Mouse (Mus musculus): ENCODE results near the gene Stk39.
A peak's percentile ranks its signal among the peaks of the same experiment; 100 is the strongest.

The Stk39 gene

DNA sequence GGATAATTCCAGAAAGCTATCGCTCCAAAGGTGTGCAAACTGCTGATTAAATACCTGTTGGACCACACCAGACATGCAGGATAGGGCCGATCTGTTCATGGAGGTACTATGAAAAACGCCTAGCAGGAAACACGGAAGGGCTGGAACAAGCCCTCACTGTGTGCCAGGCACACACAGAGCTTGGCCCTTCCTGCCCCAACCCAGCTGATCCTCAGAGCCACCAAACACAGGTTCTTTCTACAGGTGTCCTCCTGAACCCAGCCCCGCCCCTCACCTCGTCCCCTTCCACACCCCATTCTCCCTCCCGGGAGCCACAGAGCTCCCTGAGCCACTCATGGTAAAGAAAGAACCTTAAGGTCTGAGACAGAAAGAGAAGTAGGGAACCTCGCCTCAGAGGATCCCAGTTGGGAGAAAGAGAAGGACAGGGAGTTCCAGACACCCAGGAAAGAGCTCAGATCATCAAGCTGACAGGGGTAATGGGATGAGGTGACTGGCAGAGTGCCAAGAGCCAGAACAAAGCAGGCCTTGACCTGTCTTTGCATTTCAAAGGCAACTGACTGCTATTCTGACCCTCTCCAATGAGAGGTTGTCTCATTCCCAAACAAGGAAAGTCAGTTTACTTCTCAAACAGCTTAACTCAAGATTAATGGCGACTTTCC lies 86.3 kb downstream of the Stk39 start:
- DNase-seq (ENCODE audit: low read depth in 1 of 2, low spot score in 2 of 2) = no peak

DNA sequence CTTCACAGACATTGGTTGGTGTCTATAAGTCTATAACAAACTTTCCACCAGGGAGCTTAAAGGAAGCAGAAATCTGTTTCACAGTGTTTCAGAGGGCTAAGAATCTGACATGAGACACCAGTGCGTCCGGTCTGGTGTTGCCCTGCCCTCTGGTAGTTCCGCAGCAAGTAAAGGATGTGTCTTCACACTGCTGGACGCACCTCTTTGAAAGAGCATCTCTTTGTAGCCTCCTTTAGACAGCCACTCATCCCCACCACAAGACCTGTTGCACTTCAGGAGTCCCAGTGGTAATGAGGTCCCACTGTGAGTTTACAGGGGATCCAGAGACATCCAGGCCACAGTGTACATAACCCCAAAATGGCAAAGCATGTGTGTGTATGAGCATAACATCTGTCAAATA lies 88.1 kb downstream of the Stk39 start:
- no peak for DNase-seq (ENCODE audit: low read depth in 1 of 2, low spot score in 2 of 2)

DNA sequence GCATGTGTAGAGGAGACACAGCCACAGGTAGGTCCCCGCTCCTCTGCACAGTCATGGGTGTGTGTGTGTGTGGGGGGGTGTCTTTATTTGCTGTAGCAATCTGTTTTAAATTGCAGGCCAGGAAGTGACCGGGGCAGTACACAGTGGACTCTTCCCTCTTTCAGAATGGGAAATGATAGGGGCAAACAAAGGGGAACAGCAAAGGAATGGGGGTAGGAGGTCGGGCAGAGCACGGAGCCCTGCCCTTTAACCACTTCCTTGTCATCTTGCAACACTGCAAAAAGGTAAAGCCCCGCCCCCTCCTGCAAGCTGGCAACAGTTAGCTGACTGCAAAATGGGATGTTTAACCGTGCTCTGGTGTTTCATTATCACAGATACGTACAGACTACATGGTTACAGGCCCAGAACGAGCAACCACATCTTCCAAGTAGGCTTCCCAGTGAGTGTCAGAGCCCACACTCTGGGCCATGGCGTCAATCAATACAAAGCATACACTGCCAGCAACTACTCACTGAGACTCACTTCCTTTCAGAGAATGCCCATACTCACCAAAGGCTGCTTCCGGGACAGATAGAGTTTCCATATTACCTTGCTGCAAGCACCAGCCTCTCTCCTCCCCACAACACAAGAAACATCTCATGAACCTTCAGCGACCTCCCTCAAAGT lies 89.5 kb downstream of the Stk39 start:
- peak in 1 of 2 experiments; percentile 6 for DNase-seq (ENCODE audit: low read depth in 1 of 2, low spot score in 2 of 2)

DNA sequence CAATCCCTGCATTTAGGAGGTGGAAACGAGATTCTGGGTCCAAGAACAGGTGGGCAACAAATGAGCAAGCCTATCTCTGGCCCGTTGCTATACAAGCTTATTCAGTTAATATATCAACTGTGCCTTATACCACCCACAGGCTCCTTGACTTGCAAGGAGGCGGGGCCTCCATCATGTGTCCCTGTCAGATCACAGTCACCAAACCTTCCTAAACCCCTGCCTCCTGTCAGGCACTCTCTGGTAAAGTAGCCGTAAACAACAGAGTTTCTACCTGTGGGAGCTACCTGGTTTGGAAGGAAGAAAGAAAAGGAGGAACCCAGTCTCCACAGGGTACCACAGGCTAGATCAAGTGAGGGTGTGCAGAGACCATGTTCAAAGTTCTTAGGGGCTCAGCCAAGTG lies 90.2 kb downstream of the Stk39 start:
- DNase-seq (ENCODE audit: low read depth in 1 of 2, low spot score in 2 of 2) = no peak

DNA sequence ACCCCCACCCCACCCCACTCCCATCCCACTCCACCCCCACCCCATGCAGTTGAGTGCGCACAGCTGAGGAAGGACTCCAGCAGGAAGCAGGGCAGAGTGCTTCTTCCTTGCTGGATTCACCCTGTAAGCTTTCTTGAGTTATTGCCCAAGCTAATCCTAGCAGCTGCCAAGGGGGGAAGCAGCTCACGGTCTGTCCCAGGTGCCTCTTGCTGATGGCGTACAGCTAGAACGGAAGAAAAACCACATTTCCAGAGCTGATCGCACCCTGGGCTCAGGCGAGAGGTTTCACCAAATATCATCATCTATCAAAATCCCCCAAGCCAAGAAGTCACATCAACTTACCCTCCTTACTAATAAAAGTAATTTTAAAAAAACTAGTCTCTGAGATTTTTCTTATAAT lies 90.9 kb downstream of the Stk39 start:
- no peak for DNase-seq (ENCODE audit: low read depth in 1 of 2, low spot score in 2 of 2)

DNA sequence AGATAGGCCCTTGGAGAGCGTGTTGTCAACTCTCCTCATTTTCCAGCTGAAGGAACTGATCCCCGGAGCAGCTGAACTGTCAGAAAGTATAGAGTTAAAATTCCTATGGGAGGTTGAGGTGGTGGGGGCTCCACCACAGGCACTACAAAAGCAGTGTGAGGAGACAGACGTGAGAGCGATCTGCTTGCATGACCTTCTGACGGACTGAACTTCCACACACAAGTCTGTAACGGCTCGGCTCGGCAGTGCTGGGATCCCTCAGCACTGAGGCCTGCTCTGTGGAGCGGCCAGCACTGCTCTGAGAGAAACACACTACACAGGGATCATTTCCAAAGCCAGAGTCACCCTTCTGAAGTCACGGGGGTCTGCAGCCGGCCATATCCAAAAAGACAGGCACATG lies 92.4 kb downstream of the Stk39 start:
- DNase-seq (ENCODE audit: low read depth in 1 of 2, low spot score in 2 of 2) = no peak

DNA sequence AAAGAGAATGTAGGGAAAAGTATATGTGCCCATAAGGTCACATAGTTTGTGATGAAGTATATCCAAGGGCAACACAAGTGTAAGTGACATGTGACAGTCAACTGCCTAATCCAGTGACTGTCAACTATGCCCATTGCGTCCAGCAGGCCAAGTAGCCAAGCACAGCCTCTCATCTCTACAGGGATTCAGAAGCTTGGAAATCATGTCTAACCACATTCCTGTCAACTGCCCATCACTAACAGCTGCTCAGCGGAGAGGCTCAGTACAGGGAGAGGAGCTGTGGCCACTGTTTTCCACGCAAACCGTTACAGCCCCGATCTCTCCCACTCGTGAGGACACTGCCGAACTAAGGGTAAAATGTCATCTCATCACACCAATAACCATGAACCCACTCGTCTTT lies 93.7 kb downstream of the Stk39 start:
- no peak for DNase-seq (ENCODE audit: low read depth in 1 of 2, low spot score in 2 of 2)

DNA sequence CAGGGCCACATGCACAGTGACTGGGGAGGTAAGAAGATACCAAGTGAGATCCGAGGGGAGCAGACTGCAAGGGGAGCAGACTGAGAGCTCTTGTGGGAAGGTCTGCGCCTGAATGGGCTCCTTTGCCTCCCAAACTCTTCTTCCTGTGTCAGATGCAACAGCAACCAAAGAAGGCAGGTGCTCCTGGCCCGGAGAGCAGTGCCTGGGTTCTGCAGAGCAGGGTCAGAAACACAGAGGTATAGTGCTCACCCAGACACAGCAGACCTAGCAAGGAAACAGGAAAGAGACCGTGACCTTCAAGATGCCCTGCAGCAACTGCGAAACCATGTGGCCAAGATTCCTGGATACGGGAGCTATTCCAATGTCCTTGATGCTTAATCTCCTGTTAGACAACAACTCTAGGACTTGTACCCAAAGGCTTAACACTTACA lies 94.8 kb downstream of the Stk39 start:
- DNase-seq (ENCODE audit: low read depth in 1 of 2, low spot score in 2 of 2) = no peak

DNA sequence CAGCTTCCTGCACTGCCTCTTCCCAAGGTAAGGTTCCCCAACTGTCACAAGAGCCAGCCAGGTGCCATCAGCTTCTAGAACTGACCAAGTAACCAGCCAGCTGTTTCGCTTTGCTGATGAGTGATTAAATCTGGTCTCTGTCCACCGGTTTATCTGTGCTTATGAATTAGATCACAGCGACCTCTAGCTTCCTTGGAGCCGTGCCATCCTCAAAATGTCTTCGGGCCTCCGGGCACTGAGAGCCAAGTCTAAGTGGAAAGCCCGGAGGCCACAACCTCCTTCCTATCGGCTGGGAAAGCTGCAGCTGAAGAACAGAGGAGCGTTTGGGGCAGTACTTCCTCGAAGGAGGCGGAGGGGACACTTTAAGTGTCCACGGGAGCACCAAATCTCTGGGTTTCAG lies 95.4 kb downstream of the Stk39 start:
- no peak for DNase-seq (ENCODE audit: low read depth in 1 of 2, low spot score in 2 of 2)

DNA sequence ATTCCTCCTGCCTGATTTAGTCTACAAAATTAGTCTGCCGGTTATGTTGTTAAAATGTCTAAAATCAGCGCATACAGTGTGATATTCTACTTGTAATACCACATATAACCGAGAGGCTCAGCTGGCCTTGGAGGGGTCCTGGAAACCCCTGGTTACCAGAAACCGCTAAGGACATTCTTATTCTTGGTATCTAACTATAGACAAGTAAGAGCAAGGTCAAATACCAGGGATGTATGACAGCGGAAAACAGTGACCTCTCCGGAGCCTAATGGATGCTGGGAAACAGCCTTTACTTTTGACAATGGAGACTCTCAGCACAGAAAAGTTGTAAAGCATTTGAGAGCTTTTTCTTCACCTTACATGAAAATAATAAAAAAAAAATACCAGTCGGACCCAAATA lies 97.9 kb downstream of the Stk39 start:
- DNase-seq (ENCODE audit: low read depth in 1 of 2, low spot score in 2 of 2) = no peak

DNA sequence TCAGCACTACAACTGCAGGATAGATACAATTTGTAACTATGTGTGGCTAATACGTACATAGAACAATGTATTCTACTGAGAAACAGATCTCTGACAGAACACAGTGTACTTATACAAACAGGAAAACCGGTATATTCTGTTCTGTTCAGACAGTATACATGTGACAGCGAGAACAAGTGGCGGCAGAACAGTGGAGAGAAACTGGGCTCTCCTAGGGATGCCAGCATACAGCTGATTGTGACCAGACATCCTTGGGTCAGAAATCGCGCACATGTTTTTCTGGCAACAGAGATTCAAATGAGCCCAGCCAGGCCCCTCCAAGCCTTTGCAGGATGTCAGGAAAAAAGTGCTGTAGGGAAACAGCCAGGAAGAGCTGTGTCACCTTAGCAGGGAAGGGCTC lies 100.2 kb downstream of the Stk39 start:
- DNase-seq (ENCODE audit: low read depth in 1 of 2, low spot score in 2 of 2) = no peak

DNA sequence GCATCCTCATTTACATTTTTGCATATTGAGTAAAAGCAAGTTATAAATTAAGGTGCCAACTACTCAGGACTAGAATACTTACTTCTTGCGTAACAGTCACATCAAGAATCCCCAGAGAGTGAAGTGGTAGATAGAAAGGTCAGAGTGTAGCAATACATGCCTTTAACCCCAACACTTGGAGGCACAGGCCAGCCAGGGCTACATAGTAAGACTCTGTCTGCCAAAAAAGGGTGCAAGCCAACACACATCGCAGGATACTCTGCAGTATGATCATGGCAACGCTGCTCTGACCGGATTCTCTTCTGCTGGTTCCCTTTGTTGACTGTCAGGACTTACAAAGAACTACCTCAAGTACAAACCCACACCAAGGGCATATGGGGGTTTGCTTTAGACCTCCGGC lies 101.7 kb downstream of the Stk39 start:
- DNase-seq (ENCODE audit: low read depth in 1 of 2, low spot score in 2 of 2) = no peak

DNA sequence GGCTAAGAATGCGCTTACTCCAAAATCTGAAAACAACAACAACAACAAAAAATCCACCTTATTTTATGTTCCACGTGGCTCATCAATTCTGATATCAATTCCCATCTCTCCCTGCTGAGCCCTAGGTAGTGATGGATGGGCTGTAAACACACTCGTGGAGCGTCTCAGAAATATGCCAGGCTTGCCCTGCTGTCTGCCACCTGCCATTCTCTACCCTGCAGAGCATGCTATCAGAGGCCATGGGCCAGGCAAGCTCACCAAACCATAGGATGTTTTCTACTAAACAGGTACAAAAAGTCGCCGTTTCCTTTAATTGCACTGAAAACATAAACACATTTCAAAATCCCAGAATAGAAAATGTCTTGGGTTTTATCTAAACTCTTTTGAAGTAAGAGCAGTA lies 103.0 kb downstream of the Stk39 start:
- DNase-seq (ENCODE audit: low read depth in 1 of 2, low spot score in 2 of 2) = no peak

DNA sequence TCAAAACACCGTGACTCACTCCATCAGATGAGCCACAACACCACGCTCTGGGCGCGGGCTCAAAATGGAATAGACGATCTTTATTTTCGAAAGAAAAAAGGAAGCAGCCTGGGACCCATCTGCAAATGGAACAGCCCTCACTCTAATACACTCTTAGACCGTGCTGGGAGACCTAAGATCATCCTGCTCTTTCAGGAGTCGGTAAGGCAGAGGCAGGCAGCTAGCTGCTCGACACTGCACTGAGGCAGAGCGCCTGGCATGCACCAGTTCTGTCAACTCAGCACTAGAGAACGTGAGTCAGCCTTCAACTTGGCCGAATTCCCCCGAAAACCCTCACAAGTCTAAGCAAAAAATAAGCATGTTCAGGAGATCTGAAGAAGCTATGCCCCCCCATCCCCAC lies 104.1 kb downstream of the Stk39 start:
- DNase-seq (ENCODE audit: low read depth in 1 of 2, low spot score in 2 of 2) = no peak

DNA sequence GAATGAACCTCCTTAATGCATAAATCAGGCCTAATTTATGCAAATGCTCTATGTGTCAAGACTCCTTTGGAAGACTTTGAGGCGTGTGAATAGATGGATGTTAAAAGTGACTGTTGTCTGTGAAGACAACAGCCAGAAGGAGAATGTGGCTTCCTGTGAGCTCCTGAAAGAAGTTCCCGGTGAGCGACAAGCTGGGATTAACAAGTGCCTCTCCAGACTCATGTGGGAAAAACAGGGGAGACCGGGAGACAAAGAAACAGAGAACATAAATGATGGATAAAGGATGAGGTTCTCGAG lies 105.2 kb downstream of the Stk39 start:
- DNase-seq (ENCODE audit: low read depth in 1 of 2, low spot score in 2 of 2) = no peak

DNA sequence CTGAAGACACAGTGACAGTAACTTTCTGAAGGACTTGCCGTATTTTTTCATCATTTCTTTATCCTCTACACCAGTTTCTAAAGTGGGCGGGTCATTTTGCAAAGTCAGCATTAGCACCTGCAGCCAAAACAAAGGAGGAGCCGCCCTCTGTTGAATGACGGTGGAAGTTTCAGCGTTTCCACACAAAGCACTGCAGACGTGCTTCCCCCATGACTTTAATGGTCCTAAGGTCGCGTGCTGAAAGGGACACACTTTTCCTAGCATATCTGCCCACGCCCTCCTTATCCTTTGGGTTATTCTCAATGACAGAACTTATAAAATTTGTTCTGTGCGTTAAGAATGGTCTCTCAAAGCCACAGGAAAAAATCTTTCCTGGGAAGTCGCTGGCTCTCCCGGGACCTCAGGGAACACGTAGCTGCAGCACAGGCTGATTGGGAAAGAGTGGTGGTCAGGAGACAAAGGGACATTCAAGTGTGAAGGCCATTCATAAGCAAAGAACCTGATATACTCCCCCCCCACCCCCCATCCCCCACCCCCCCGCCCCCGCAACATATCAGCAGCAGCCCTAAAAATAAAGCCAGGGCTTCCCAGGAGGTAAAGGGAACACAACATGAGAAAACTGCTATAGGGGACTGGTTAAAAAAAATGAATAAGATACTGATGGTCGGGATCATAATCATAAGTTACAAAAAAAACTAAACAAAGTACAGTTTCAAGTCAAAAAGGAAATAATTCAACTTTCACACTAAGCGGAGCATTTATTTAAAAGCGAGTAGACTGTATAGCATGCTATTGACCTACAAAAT lies 105.8 kb downstream of the Stk39 start:
- DNase-seq (ENCODE audit: low read depth in 1 of 2, low spot score in 2 of 2) = no peak

DNA sequence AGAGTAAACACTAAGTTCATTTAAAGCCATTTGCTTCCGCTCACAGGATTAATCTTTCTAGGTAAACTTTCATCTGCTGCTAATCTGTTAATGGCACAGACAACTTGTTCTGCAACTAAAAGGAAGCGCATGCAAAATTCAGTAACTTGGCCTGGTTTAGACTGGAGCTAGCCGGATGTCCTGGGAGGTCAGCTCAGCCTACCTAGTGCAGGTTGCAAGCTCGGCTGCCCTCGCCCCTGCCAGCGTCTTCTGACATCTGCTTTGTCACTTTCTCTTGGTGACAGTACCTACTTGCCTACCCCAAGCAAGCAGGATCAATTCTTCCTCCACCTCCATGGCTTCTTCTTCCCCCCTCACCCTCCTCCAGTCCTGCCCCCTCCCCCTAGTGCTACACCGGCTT lies 106.6 kb downstream of the Stk39 start:
- DNase-seq (ENCODE audit: low read depth in 1 of 2, low spot score in 2 of 2) = no peak

DNA sequence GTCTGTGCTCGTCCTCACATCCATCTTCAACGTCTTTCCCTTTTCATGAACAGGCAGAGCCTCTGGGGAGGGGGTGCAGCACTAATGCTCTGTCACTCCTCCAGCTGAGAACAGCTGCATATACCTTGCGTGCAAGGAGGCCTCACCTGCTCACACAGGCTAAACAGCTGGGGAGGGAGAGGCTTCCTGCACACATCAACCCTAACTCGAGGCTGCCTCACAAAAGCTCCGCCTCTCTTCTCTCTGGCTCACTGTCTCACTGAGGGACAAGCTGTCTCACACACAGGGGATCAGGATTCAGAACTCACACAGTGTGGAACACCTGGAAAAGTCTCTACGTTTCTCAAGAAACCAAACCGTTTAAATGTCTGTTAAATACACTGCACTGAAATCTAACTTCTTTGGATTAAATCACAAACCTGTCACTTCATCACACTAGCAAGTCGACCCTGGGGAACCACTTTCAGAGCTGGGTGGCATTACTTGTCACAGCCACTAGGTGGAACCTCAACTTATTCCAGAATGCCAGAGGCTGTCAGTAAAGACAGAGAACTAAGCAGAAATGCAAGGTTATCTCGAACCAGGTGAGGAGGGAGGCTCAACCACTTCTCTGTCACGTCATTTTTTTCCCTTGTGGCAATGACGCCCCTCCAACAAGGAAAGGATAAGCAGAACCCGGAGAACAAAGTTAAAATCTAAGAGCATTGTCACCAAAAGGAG lies 107.7 kb downstream of the Stk39 start:
- no peak for DNase-seq (ENCODE audit: low read depth in 1 of 2, low spot score in 2 of 2)

DNA sequence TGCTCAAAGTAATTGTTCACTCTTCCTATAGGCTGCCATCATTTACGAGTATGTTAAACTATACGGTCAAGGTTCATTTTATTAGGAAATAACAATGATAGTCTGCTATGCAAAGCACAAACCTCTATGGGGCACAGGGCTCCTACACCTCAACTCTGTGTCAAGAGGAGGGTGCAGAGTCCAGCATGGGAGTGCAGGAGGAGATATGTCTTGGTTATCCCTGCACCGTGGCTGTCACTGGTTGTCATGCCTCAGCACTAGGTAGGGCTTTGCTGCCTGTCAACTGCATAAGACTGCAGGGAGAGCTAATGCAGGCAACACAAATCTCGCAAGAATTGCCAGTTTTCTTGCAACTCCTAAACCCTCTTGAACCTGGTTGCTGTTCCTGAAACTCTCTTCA lies 108.9 kb downstream of the Stk39 start:
- DNase-seq (ENCODE audit: low read depth in 1 of 2, low spot score in 2 of 2) = no peak

DNA sequence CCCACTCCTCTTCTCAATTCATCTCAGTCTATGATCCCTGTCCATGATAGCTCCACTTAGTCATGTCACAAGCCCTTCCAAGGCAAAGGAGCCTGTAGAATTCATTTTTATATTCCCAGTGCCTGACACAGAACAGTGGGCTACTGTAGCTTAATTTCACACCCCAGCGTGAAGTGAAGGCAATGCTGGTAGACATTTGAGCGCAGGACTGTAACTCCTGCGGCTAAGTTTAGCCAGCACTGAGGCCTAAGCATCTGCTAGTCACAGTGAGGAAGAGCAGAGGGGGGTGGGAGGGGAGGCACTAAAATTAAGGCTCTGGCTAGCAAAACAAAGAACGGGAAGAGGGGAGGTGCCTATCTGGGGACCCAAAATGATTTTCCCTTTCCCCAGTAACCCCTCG lies 110.4 kb downstream of the Stk39 start:
- DNase-seq (ENCODE audit: low read depth in 1 of 2, low spot score in 2 of 2) = no peak

DNA sequence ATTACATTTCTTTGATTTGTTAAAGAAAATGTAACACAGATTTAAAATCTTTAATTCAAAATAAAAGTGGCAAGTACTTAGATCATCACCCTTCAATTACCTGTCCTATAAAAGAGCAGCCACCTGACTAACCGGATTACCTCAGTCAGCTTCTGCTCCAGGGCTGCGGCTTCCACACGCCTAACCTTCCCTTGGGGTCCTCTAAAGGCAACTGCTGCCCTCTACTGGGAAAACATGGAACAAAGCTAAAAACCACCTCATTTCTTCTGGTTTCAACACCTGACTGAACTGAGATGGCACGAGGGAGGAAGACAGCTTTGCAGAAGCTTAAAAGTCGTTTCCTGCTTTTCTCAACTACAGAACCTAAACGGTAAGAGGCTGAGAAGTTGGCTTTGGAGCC lies 121.4 kb downstream of the Stk39 start:
- no peak for DNase-seq (ENCODE audit: low read depth in 1 of 2, low spot score in 2 of 2)
